Mouse (Mus musculus) liver, adult 2 months (tissue): ENCODE data around the gene Ccdc63. TPM values are rescaled to one million over a fixed set of nuclear protein-coding genes. Genes with fewer than 3 reads are reported as not detected.

Experiments used
- DNase-seq: peaks from one replicate; pipeline ENCODE4 v3.0.0-alpha.2; 2011; ENCODE audit warnings: low read depth, low spot score; ENCODE audit errors: extremely low read depth
- H3K27ac ChIP-seq: fragments of 200-500 bp; replicated peaks from 2 replicates; pipeline ENCODE4 v1.5.1; 2012; ENCODE audit warnings: low read depth, mild to moderate bottlenecking, control low read depth, inconsistent platforms, low read length; ENCODE audit not compliant: insufficient read depth
- H3K27me3 ChIP-seq: fragments of 200-500 bp; 2 replicates; pipeline ENCODE4 v1.6.1; 2012; ENCODE audit warnings: mild to moderate bottlenecking, moderate library complexity, low read length, inconsistent platforms; ENCODE audit not compliant: control insufficient read depth, insufficient read depth
- H3K36me3 ChIP-seq: fragments of 200-500 bp; 2 replicates; pipeline ENCODE4 v1.6.1; 2012; ENCODE audit warnings: low read length, inconsistent platforms; ENCODE audit not compliant: control insufficient read depth, insufficient read depth
- H3K4me1 ChIP-seq: fragments of 200-500 bp; 2 replicates; pipeline ENCODE4 v1.6.1; 2011; ENCODE audit warnings: low read length; ENCODE audit not compliant: control insufficient read depth, insufficient read depth
- H3K4me3 ChIP-seq: fragments of 200-500 bp; 2 replicates; pipeline ENCODE4 v1.5.1; 2011; ENCODE audit warnings: low read depth, mild to moderate bottlenecking, control low read depth, low read length, moderate library complexity; ENCODE audit not compliant: insufficient read depth
- H3K79me2 ChIP-seq: fragments of 200-500 bp; 2 replicates; pipeline ENCODE4 v1.6.1; 2012; ENCODE audit warnings: inconsistent platforms, mild to moderate bottlenecking, low read length, moderate library complexity; ENCODE audit not compliant: control insufficient read depth, insufficient read depth
- H3K9ac ChIP-seq: fragments of 200-500 bp; 2 replicates; pipeline ENCODE4 v1.6.1; 2012; ENCODE audit warnings: low read depth, mild to moderate bottlenecking, control low read depth, inconsistent platforms, low read length
- CTCF ChIP-seq: fragments of 200-500 bp; IDR thresholded peaks from 2 replicates; pipeline ENCODE4 v1.5.1; 2011; ENCODE audit warnings: low read depth, low read length, control low read depth
- POLR2A ChIP-seq: fragments of 200-500 bp; IDR thresholded peaks from 2 replicates; pipeline ENCODE4 v1.6.1; 2011; ENCODE audit warnings: low read length, control low read depth; ENCODE audit not compliant: insufficient read depth; ENCODE audit errors: extremely low read depth
- WGBS: fragments of 180-500 bp; shearing (Covaris S2); methylation state at CpG from one replicate; pipeline ENCODE4 v1.1.7; 2018; 5-methylcytosine and 5-hydroxymethylcytosine counted together
- polyA plus RNA-seq: library from polyadenylated mRNA; depleted of rRNA; stranded (reverse); fragments of >200 nt; gene quantifications from 2 replicates; pipeline ENCODE4 v1.2.3, GENCODE M21; 2012
- total RNA-seq: library from RNA; depleted of rRNA; stranded (reverse); fragments of >200 nt; gene quantifications from 2 replicates; pipeline ENCODE4 v1.2.3, GENCODE M21; 2014

Ccdc63 gene
- total and polyA plus RNA-seq, 2 experiments: not detected

DNA sequence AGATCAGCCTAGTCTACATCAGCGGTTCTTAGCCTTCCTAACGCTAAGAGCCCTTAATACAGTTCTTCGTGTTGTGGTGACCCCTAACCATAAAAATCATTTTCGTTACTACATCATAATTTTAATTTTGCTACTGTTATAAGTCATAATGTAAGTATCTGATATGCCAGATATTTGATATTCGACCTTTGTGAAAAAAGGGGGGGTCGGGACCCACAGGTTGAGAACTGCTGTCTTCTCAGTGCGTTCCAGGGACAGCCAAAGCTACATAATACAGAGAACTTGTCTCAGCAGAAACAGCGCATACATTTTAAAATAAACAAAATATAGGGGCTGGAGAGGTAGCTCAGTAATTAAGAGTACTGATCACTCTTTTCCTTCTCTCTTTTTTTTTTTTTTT, 51.0 kb downstream of the Ccdc63 start:
- no peaks in the 10 kb centered on the region for H3K27me3 ChIP-seq
- DNase-seq: no peak
- 83% methylated on average over 8 of the region's 8 CpGs for WGBS
- TF ChIP-seq CTCF: no peak
- TF ChIP-seq POLR2A: no peak
- H3K79me2 ChIP-seq: no peaks in the 10 kb centered on the region
- H3K9ac ChIP-seq: no peak overlapping the region
- no peak overlapping the region for H3K27ac ChIP-seq
- H3K36me3 ChIP-seq: no peaks in the 10 kb centered on the region
- no peak overlapping the region for H3K4me3 ChIP-seq
- no peaks in the 10 kb centered on the region for H3K4me1 ChIP-seq

DNA sequence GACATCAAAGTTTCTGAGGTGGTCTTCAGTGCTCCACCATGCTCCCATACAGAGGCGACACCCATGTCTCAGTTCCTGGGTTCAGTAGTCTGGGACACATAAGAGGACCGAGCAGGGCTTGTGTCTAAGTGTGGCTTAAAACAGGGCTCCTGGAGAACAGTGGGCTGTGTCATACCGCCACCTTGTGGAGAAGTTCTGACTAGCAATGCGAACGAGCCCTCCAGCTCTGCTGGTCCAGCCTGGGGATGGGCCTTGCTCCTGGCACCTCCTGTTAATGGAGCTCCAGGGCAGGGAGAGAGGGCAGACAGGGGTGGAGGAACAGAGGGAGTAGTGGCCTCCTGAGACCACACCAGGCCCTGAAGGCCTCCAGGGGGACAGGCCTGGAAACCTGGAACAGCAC, 51.7 kb downstream of the Ccdc63 start:
- Histone ChIP-seq H3K27ac (no peak overlapping the region), H3K27me3 (no peaks in the 10 kb centered on the region), H3K36me3 (no peaks in the 10 kb centered on the region), H3K4me1 (no peaks in the 10 kb centered on the region), H3K79me2 (no peaks in the 10 kb centered on the region), H3K4me3 (no peak overlapping the region), H3K9ac (no peak overlapping the region)
- TF ChIP-seq POLR2A (no peak), CTCF (peak; percentile 98)
- DNase-seq: peak; percentile 40
- 4% methylated on average over 5 of the region's 5 CpGs for WGBS

DNA sequence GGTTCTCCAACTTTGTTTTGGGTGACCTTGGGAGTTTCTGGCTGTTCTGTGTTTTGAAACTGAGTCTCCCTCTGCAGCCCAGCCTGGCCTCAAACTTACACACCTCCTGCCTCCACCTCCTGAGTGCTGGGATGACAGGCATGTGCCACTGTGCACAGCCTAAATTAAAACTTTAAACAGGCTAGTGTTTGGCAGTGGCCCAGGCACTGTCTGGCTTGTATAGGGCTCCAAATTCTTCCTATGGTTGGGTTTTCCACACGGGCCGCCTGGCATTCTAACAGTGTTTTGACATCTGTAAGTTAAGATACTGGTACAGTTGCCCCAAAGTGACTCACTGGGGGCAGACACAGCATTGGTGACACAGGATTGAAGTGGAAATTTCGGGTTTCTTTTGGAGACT, 54.5 kb downstream of the Ccdc63 start:
- TF ChIP-seq CTCF: no peak
- TF ChIP-seq POLR2A: no peak
- no peak for DNase-seq
- Histone ChIP-seq H3K4me1 (no peaks in the 10 kb centered on the region), H3K9ac (no peak overlapping the region), H3K36me3 (no peaks in the 10 kb centered on the region), H3K27me3 (no peaks in the 10 kb centered on the region), H3K4me3 (no peak overlapping the region), H3K79me2 (no peaks in the 10 kb centered on the region), H3K27ac (no peak overlapping the region)
- 76% methylated on average over 3 of the region's 3 CpGs for WGBS

DNA sequence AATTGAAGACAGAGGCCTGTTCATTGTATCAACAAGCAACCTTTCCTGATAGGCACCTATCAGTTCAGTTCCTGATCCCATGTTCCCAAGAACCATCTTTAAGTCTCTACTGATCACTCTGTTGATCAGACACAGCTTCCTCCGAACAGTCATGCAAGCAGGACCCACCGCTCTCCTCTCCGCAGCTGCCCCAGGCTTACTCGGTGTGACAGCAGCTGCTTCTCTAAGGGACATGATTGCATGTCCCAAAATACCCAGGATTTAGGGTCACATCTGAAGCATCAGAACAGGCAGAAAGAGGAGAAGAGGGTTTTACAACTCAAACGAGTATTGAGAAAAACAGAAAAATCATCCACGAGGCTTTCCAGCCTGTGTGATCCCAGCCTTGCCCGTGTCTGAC, 55.3 kb downstream of the Ccdc63 start:
- TF ChIP-seq POLR2A (no peak), CTCF (no peak)

DNA sequence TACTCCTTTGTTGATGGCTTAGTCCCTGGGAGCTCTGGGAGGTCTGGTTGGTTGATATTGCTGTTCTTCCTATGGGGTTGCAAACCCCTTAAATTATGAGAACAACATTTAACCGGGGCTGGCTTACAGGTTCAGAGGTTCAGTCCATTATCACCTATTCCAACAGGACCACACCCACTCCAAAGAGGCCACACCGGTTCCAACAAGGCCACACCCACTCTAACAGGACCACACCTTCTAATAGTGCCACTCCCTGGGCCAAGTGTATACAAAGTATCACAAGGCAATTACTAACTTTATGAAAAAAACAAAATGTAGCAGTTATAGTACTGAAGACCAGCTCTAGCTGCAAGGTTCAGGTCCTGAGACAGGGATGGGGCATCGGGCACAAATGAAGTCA, 56.2 kb downstream of the Ccdc63 start:
- Histone ChIP-seq H3K27me3 (no peaks in the 10 kb centered on the region), H3K9ac (no peak overlapping the region), H3K27ac (no peak overlapping the region), H3K36me3 (no peaks in the 10 kb centered on the region), H3K79me2 (no peaks in the 10 kb centered on the region), H3K4me3 (no peak overlapping the region), H3K4me1 (no peaks in the 10 kb centered on the region)
- DNase-seq: no peak
- no peak for TF ChIP-seq POLR2A
- no peak for TF ChIP-seq CTCF
- WGBS: 62% methylated on average over 3 of the region's 3 CpGs

More for the DNA sequence above, 55.3 kb downstream of the Ccdc63 start:
- Histone ChIP-seq H3K9ac (no peak overlapping the region), H3K27ac (no peak overlapping the region), H3K4me3 (no peak overlapping the region), H3K27me3 (no peaks in the 10 kb centered on the region), H3K4me1 (no peaks in the 10 kb centered on the region), H3K36me3 (no peaks in the 10 kb centered on the region), H3K79me2 (no peaks in the 10 kb centered on the region)
- WGBS: 82% methylated on average over 7 of the region's 7 CpGs
- DNase-seq: no peak

DNA sequence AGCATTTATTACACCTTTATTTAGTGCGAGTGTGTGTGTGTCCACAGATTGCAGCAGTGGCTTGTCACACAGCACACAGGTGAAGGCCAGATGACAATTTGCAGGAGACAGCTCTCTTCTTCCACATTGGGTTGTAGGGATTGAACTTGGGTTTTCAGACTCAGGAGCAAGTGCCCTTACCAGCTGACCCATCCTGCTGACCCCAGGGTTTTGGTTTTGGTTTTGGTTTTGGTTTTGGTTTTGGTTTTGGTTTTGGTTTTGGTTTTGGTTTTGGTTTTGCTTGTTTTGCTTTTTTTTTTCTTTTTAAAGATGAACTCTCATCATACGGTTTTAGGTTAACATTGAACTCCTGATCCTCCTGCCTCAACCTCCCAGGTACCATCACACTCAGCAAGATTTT, 57.3 kb downstream of the Ccdc63 start:
- Histone ChIP-seq H3K4me1 (no peaks in the 10 kb centered on the region), H3K27ac (no peak overlapping the region), H3K27me3 (no peaks in the 10 kb centered on the region), H3K79me2 (no peaks in the 10 kb centered on the region), H3K9ac (no peak overlapping the region), H3K4me3 (no peak overlapping the region), H3K36me3 (no peaks in the 10 kb centered on the region)
- WGBS: 95% methylated on average over 2 of the region's 2 CpGs
- DNase-seq: no peak
- TF ChIP-seq CTCF (no peak), POLR2A (no peak)
